ENCODE assay signal across 8 mouse cellular contexts in genomic region chr1:72869681-72870614, GRCm38 (mm10). TPM values are rescaled to one million over a fixed set of nuclear protein-coding genes. Genes with fewer than 3 reads are reported as not detected.
DNase-seq lines count a peak whose midpoint lies in the region; ATAC-seq lines count a peak whose summit lies in the region.

No protein-coding gene starts in this region.

- no peaks in the 10 kb centered on the region for H3K27me3 ChIP-seq in forebrain, embryonic 16.5 days (replicated peaks; ENCODE audit: control insufficient read depth, insufficient read depth, low read length)
- peaks cover 12% of the 10 kb centered on the region for H3K27me3 ChIP-seq in lung, embryonic 16.5 days (ENCODE audit: control insufficient read depth, insufficient read depth, low read depth, low read length)

- WGBS in forebrain, embryonic 16.5 days, result 3% methylated on average over 22 of the region's 22 CpGs
- WGBS in lung, embryonic 16.5 days, result 7% methylated on average over 22 of the region's 22 CpGs

- H3K9me3 ChIP-seq in forebrain, embryonic 16.5 days (ENCODE audit: control insufficient read depth, low read length), result no peaks in the 10 kb centered on the region
- no peaks in the 10 kb centered on the region for H3K9me3 ChIP-seq in lung, embryonic 16.5 days (ENCODE audit: control insufficient read depth, low read length)

- DNase-seq in ES-CJ7 (ENCODE audit: low read depth, low spot score), result peak; percentile 91
- DNase-seq in c-Kit-positive CD71-negative TER-119-negative erythroid progenitor cells, embryonic 14.5 days (ENCODE audit: low read depth), result peak; percentile 64
- peak; percentile 55 for DNase-seq in heart, postnatal 25 days (ENCODE audit: low spot score)
- DNase-seq in kidney, postnatal 4 days, result peak; percentile 87 to 92
- DNase-seq in ovary, postnatal 36 days (ENCODE audit: low spot score), result peak; percentile 79
- DNase-seq in thymus, postnatal 4 days, result peak; percentile 68

- intact Hi-C loops in heart, postnatal 25 days (cut with DNase I), result loop anchor here (5.0 to 10.0 kb wide), 3 partner anchors 495 to 867 kb away; no protein-coding TSS in a partner anchor

- peak overlapping the region; percentile 63 for H3K27ac ChIP-seq in forebrain, embryonic 16.5 days (ENCODE audit: low read length)
- peak overlapping the region; percentile 58 for H3K27ac ChIP-seq in lung, embryonic 16.5 days (ENCODE audit: low read length)

- peak overlapping the region; percentile 57 for H3K4me3 ChIP-seq in forebrain, embryonic 16.5 days (replicated peaks; ENCODE audit: low read length)
- H3K4me3 ChIP-seq in lung, embryonic 16.5 days (ENCODE audit: low read length), result peak overlapping the region; percentile 64

- peak; percentile 3; the same call in 1 of the 2 replicates for ATAC-seq in forebrain, embryonic 16.5 days
- peak; percentile 35 for ATAC-seq in lung, embryonic 16.5 days (ENCODE audit: low read depth)

- H3K4me1 ChIP-seq in forebrain, embryonic 16.5 days (replicated peaks; ENCODE audit: control insufficient read depth, insufficient read depth, low read length), result peaks cover 49% of the 10 kb centered on the region
- H3K4me1 ChIP-seq in lung, embryonic 16.5 days (replicated peaks; ENCODE audit: control insufficient read depth, insufficient read depth, low read length), result peaks cover 31% of the 10 kb centered on the region

- no peaks in the 10 kb centered on the region for H3K36me3 ChIP-seq in forebrain, embryonic 16.5 days (ENCODE audit: control insufficient read depth, insufficient read depth)
- no peaks in the 10 kb centered on the region for H3K36me3 ChIP-seq in lung, embryonic 16.5 days (ENCODE audit: control insufficient read depth, insufficient read depth, low read length)

- H3K4me2 ChIP-seq in forebrain, embryonic 16.5 days (ENCODE audit: low read length), result peak overlapping the region; percentile 96
- peak overlapping the region; percentile 70 for H3K4me2 ChIP-seq in lung, embryonic 16.5 days (ENCODE audit: low read depth, low read length)

- H3K9ac ChIP-seq in forebrain, embryonic 16.5 days (replicated peaks; ENCODE audit: low read depth, low read length), result peak overlapping the region; percentile 52
- H3K9ac ChIP-seq in lung, embryonic 16.5 days (ENCODE audit: low read length), result peak overlapping the region; percentile 40

RNA-seq across cellular contexts. Expression of gene Igfbp5, which starts 4.7 kb away (rescaled TPM):
- polyA plus RNA-seq in forebrain, embryonic 16.5 days (2015; fragmentation: Nextera tagmentation; extraction: Ambion mirVana), result 26.8 and 31.0 TPM in 2 replicates
- total RNA-seq in heart, postnatal 25 days (2021), result 100 to 1,000 TPM; 112 to 149 TPM
- 58.7 and 72.4 TPM in 2 replicates for polyA plus RNA-seq in lung, embryonic 16.5 days (2015; fragmentation: Nextera tagmentation; extraction: Ambion mirVana)

RNA-seq across cellular contexts. Expression of gene Igfbp2, which starts 45.6 kb away (rescaled TPM):
- 279 and 331 TPM in 2 replicates for polyA plus RNA-seq in forebrain, embryonic 16.5 days (2015; fragmentation: Nextera tagmentation; extraction: Ambion mirVana)
- not detected for total RNA-seq in heart, postnatal 25 days (2021)
- polyA plus RNA-seq in lung, embryonic 16.5 days (2015; fragmentation: Nextera tagmentation; extraction: Ambion mirVana), result 213 and 233 TPM in 2 replicates

Comparison
In these comparisons a context has a peak if more than half of its experiments do, and no peak if none do; other contexts are left out.
1. Peak in every context shown above with its lines: DNase-seq, ATAC-seq, H3K4me3 ChIP-seq and H3K27ac ChIP-seq.